Mouse (Mus musculus): Measurements from ENCODE around the gene Trex1. TPM values are rescaled to one million over a fixed set of nuclear protein-coding genes. Genes with fewer than 3 reads are reported as not detected.
A peak's percentile ranks its signal among the peaks of the same experiment; 100 is the strongest.

Trex1 gene
- polyA plus RNA-seq (2012; ENCODE audit: insufficient read depth, low replicate concordance) = 25.2 and 49.1 TPM in 2 replicates

DNA sequence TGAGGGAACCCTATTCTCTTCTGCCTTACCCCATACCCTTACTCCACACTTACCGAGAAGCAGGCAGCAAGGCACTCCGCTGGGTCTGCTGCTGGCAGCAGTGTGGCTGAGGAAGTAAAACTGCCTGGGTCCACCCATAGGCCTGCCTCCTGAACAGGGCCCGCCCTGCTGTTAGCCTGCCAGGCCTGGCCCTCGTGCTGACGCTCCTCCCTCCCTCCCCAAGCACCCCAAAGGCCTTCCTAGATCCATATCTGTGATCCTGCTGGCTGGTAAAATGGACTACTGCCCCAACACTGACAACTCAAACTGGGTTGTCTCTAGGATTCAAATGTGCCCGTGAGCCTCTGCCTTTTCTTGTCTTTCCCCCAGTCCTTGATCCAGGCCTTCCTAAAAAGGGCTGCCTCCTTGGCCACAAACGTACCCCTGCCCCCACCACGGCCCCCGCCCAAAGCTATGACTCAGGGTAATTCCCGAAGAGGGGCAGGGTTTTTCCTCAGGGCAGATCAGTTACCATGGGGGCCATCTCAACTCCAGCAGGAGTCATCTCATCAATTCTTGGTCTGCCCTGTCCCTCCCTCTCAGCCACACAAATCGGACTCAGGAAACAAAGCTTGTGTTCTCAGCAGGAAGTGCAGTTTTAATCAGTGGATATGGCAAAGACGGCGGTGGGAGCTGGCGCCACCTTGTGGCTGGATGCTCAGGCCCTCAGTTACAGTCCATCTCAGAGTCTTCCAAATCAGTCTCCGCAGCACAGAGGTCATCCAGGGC lies at the start of gene Trex1:
Gene Trex1 (minus strand): TSS at position 599 of the 768 bp plus-strand sequence.
- Histone ChIP-seq H3K9me3 (no peaks in the 10 kb centered on the region), H3K36me3 (replicated peaks; ENCODE audit: low read length) (peaks cover 81% of the 10 kb centered on the region), H3K4me3 (replicated peaks) (peak within 1 kb of the TSS; percentile 90), H3K4me1 (peaks cover 67% of the 10 kb centered on the region), H3K27me3 (replicated peaks) (no peaks in the 10 kb centered on the region)
- TF ChIP-seq GATA1 (IDR thresholded peaks at IDR 0.05; ENCODE audit: borderline replicate concordance, low read length) = no peak
- no peak for TF ChIP-seq FLI1 (IDR thresholded peaks at IDR 0.05; ENCODE audit: low read length)

DNA sequence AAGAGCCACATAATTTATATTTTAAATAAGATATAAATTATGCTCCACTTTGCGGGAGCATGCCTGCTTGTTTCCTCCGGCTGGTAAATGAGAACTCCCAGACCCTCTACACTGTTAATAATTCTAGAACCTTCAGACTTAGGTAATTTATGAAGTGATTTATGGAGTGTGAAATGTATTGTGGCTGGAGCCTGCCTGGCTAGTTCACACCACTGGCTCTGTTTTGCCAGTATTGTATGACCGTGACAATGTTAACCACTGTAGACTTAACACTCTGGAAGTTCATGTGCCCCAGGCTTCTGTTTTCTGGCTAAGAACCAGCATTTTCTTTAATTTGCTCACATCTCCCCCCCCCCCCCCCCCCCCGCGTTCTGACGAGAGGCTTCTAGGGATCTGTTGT lies 47.8 kb upstream of the Trex1 start:
- TF ChIP-seq FLI1 (IDR thresholded peaks at IDR 0.05; ENCODE audit: low read length) (no peak), GATA1 (IDR thresholded peaks at IDR 0.05; ENCODE audit: borderline replicate concordance, low read length) (no peak)
- Histone ChIP-seq H3K27me3 (replicated peaks) (peaks cover 86% of the 10 kb centered on the region), H3K4me1 (peaks cover 19% of the 10 kb centered on the region; the same call in 1 of the 2 replicates), H3K4me3 (replicated peaks) (no peak overlapping the region), H3K9me3 (no peaks in the 10 kb centered on the region), H3K36me3 (replicated peaks; ENCODE audit: low read length) (no peaks in the 10 kb centered on the region)

DNA sequence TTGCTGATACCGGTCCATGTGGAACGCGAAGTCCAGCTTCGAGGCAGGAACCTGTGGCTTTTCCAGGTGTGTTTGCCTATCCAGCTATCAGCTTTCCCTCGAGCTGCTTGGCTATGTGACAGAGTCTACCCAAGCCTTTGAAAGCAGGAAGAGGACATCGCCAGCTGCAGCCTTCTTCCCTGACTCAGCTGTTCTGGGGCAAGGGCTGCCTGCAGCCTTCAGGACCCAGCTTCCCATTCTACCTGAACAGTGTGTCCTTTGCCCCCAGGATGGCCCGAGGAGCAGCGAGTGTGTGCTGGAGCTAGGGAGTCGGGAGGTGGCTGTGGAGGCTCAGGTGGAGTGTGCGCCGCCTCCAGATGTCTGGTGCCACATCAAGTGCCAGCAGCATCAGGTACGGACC lies 46.1 kb upstream of the Trex1 start:
- Histone ChIP-seq H3K27me3 (replicated peaks) (peaks cover 85% of the 10 kb centered on the region), H3K36me3 (replicated peaks; ENCODE audit: low read length) (no peaks in the 10 kb centered on the region), H3K9me3 (no peaks in the 10 kb centered on the region), H3K4me1 (peaks cover 23% of the 10 kb centered on the region; the same call in 1 of the 2 replicates), H3K4me3 (replicated peaks) (no peak overlapping the region)
- no peak for TF ChIP-seq FLI1 (IDR thresholded peaks at IDR 0.05; ENCODE audit: low read length)
- TF ChIP-seq GATA1 (IDR thresholded peaks at IDR 0.05; ENCODE audit: borderline replicate concordance, low read length) = no peak

DNA sequence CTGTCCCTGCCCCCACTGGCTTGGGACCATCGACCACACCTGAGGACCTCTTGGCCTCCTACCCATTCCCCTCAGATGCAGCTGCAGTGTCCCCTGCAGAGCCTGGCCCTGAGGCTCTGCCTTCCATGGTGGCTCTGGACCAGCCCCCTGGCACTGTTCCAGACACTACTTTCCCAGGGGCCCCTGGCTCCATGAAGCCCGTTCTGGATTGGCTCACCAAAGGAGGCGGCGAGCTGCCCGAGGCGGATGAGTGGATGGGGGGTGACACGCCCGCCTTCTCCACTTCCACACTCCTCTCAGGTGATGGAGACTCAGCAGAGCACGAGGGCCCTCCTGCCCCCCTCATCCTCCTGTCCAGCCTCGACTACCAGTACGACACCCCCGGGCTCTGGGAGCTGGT lies 45.5 kb upstream of the Trex1 start:
- H3K9me3 ChIP-seq = no peaks in the 10 kb centered on the region
- no peaks in the 10 kb centered on the region for H3K36me3 ChIP-seq (replicated peaks; ENCODE audit: low read length)
- H3K4me1 ChIP-seq = peaks cover 24% of the 10 kb centered on the region; the same call in 1 of the 2 replicates
- H3K27me3 ChIP-seq (replicated peaks) = peaks cover 86% of the 10 kb centered on the region
- TF ChIP-seq FLI1 (IDR thresholded peaks at IDR 0.05; ENCODE audit: low read length) (no peak), GATA1 (IDR thresholded peaks at IDR 0.05; ENCODE audit: borderline replicate concordance, low read length) (no peak)
- H3K4me3 ChIP-seq (replicated peaks) = no peak overlapping the region

DNA sequence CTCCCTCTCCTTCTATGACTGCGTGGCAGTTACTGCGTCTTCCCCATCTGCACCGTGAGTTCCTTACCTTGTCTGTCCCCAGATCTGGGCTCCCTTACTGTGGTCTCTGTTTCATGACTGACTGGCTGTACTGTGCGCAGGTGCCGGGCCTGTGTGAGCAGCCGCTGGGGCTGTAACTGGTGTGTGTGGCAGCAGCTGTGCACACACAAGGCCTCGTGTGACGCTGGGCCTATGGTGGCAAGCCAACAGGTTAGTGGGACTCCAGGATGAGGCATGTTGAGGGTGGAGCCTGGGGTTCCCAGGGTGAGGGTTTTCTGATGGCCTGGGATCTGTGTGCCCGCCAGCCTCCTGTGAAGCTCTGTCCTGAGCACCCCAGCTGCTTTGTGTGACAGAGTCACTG lies 44.5 kb upstream of the Trex1 start:
- H3K4me1 ChIP-seq = peaks cover 24% of the 10 kb centered on the region; the same call in 1 of the 2 replicates
- no peak overlapping the region for H3K4me3 ChIP-seq (replicated peaks)
- peaks cover 86% of the 10 kb centered on the region for H3K27me3 ChIP-seq (replicated peaks)
- no peaks in the 10 kb centered on the region for H3K9me3 ChIP-seq
- H3K36me3 ChIP-seq (replicated peaks; ENCODE audit: low read length) = no peaks in the 10 kb centered on the region
- TF ChIP-seq FLI1 (IDR thresholded peaks at IDR 0.05; ENCODE audit: low read length) = no peak
- TF ChIP-seq GATA1 (IDR thresholded peaks at IDR 0.05; ENCODE audit: borderline replicate concordance, low read length) = no peak

DNA sequence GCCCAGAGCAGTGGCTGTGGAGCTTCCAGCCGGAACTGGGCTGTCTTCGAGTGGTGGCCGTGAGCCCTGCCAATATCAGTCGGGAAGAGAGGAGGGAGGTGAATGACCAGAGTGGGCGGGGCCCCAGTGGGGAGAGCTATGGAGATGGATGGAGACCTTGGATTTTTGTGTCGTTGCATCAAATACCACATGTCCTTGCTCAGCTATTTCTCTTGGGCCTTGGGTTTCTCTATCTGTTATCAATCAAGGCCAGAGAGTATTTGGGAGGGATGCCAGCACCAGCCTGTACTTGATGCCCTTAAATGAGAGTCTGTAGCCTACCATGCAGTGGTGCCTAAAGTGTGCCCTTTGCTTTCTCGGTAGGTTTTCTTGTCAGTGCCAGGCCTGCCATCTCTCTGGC lies 43.7 kb upstream of the Trex1 start:
- Histone ChIP-seq H3K4me1 (peaks cover 24% of the 10 kb centered on the region; the same call in 1 of the 2 replicates), H3K36me3 (replicated peaks; ENCODE audit: low read length) (no peaks in the 10 kb centered on the region), H3K9me3 (no peaks in the 10 kb centered on the region), H3K4me3 (replicated peaks) (no peak overlapping the region), H3K27me3 (replicated peaks) (peaks cover 86% of the 10 kb centered on the region)
- TF ChIP-seq FLI1 (IDR thresholded peaks at IDR 0.05; ENCODE audit: low read length) (no peak), GATA1 (IDR thresholded peaks at IDR 0.05; ENCODE audit: borderline replicate concordance, low read length) (no peak)

DNA sequence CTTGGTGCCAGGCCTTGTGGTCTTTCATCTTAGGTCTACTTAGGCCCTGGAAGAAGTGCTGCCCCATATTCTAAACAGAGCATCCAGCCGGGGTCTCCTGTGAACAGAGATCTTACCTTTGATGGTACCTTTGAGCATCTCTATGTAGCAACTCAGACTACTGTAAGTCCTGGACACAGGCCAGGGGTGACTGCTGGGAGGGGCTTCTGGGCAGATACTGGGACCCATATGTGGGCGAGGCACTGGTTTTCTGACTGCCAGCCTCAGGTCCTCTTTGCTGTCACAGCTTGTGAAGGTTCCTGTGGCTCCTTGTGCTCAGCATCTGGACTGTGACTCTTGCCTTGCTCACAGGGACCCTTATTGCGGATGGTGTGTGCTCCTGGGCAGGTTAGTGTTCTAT lies 43.0 kb upstream of the Trex1 start:
- Histone ChIP-seq H3K36me3 (replicated peaks; ENCODE audit: low read length) (no peaks in the 10 kb centered on the region), H3K4me1 (peaks cover 22% of the 10 kb centered on the region), H3K9me3 (no peaks in the 10 kb centered on the region), H3K27me3 (replicated peaks) (peaks cover 87% of the 10 kb centered on the region), H3K4me3 (replicated peaks) (no peak overlapping the region)
- TF ChIP-seq GATA1 (IDR thresholded peaks at IDR 0.05; ENCODE audit: borderline replicate concordance, low read length) (no peak), FLI1 (IDR thresholded peaks at IDR 0.05; ENCODE audit: low read length) (no peak)

DNA sequence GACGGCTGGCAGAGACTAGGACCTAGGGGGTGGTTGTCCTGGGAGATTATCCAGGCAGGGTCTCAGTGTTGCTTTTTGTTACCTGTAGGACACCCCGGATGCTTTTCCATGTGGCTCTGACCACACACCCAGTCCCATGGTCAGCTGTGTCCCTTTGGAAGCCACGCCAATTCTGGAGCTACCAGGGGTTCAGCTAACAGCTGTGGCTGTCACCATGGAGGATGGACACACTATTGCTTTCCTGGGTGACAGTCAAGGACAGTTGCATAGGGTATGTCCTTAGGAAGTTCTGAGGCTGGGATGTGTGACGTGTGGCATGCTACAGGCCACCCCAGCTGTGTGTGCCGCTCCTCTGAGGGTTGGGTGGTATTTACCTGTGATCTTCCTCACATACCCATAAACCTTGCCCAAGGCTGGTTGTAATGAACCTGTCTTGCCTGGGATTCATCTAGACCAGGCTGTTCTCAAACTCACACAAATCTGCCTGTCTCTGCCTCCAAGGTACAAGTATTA lies 42.5 kb upstream of the Trex1 start:
- H3K36me3 ChIP-seq (replicated peaks; ENCODE audit: low read length) = no peaks in the 10 kb centered on the region
- H3K27me3 ChIP-seq (replicated peaks) = peaks cover 93% of the 10 kb centered on the region
- TF ChIP-seq FLI1 (IDR thresholded peaks at IDR 0.05; ENCODE audit: low read length) (no peak), GATA1 (IDR thresholded peaks at IDR 0.05; ENCODE audit: borderline replicate concordance, low read length) (no peak)
- peaks cover 28% of the 10 kb centered on the region for H3K4me1 ChIP-seq
- H3K4me3 ChIP-seq (replicated peaks) = no peak overlapping the region
- no peaks in the 10 kb centered on the region for H3K9me3 ChIP-seq

DNA sequence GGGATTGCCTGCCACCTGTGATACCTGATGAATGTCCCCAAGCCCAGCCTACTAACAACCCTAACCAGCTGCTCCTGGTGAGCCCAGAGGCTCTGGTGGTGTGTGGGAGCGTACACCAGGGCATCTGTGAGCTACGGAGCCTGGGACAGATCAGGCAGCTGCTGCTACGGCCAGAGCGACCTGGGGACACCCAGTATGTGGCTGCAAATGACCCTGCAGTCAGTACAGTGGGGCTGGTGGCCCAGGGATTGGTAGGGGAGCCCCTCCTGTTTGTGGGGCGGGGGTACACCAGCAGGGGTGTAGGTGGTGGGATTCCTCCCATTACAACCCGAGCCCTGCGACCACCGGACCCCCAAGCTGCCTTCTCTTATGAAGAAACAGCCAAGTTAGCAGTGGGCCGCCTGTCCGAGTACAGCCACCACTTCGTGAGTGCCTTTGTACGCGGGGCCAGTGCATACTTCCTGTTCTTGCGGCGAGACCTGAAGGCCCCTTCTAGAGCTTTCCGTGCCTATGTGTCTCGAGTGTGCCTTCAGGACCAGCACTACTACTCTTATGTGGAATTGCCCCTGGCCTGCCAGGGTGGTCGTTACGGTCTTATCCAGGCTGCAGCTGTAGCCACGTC lies 40.9 kb upstream of the Trex1 start:
- Histone ChIP-seq H3K4me1 (peaks cover 24% of the 10 kb centered on the region), H3K9me3 (no peaks in the 10 kb centered on the region), H3K27me3 (replicated peaks) (peaks cover 93% of the 10 kb centered on the region), H3K36me3 (replicated peaks; ENCODE audit: low read length) (no peaks in the 10 kb centered on the region), H3K4me3 (replicated peaks) (no peak overlapping the region)
- TF ChIP-seq FLI1 (IDR thresholded peaks at IDR 0.05; ENCODE audit: low read length) (no peak), GATA1 (IDR thresholded peaks at IDR 0.05; ENCODE audit: borderline replicate concordance, low read length) (no peak)

DNA sequence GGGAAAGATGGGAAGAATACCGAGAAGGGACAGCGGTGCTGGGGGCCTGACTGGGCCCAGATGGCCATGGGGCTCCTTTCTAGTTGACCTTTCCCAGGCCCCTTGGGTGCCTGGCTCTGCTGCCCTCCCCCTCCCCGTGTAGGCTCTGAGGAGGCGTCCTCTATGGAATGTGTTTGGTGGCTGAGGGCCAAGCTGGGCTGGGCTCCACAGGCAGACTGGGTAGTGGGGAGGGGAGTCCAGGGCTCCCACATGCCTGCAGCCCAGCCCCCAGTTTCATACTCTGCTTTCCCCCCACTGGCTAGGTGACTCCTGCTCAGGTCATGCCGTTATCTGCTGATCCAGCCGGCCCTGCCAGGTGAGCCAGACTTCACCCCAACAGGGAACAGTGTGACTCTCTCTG lies 39.4 kb upstream of the Trex1 start:
- H3K9me3 ChIP-seq = no peaks in the 10 kb centered on the region

More for the DNA sequence above, 39.4 kb upstream of the Trex1 start:
- Histone ChIP-seq H3K36me3 (replicated peaks; ENCODE audit: low read length) (no peaks in the 10 kb centered on the region), H3K27me3 (replicated peaks) (peaks cover 93% of the 10 kb centered on the region), H3K4me3 (replicated peaks) (no peak overlapping the region), H3K4me1 (peaks cover 30% of the 10 kb centered on the region)
- TF ChIP-seq FLI1 (IDR thresholded peaks at IDR 0.05; ENCODE audit: low read length) = no peak
- TF ChIP-seq GATA1 (IDR thresholded peaks at IDR 0.05; ENCODE audit: borderline replicate concordance, low read length) = no peak
